Comparison of ENCODE assay signal across 23 mouse cellular contexts in the genomic region with DNA sequence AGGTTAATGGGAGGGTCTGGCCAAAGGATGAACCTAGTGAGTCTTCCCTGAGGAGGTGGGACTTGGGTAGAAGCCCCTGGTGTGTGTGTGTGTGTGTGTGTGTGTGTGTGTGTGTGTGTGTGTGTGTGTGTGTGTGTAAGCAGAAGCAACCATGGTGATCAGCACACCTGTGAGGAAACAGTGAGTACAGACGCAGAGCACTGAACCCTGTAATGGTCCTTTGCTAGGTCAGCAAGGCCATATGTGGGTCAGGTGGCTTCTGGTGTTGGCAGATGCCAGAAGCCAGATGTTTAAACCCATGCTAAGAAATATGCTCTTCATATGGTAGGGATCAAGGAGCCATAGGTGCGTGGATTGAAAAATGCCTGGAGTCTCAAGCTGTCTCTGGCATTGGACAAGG. TPM values are rescaled to one million over a fixed set of nuclear protein-coding genes. Genes with fewer than 3 reads are reported as not detected.
A peak's percentile ranks its signal among the peaks of the same experiment; 100 is the strongest.
DNase-seq lines count a peak whose midpoint lies in the region; ATAC-seq and TF ChIP-seq lines count a peak whose summit lies in the region.
"Had no signal": no experiment of that assay in that cellular context is flagged by ENCODE, and none has a peak within 500 bp of the region (broad histone marks: within the 10 kb centered on the region; RNA-seq: fewer than 3 reads in every experiment).

No protein-coding gene starts in this region.

- dilution Hi-C loops in CH12.LX (cut with MboI; ENCODE audit: extremely low pct_ligation_motif_present, extremely low pct_unique_long_range_greater_than_20kb, low sequenced_read_pairs): no loop called here

- no peaks in the 10 kb centered on the region for H3K36me3 ChIP-seq in heart, embryonic 12.5 days
- no peaks in the 10 kb centered on the region for H3K36me3 ChIP-seq in spleen, adult 2 months (ENCODE audit: control insufficient read depth, insufficient read depth, low read length)
- H3K36me3 ChIP-seq in CH12.LX (replicated peaks in 1 of 2; ENCODE audit: control insufficient read depth in 1 of 2, insufficient read depth in 1 of 2, low read length in 1 of 2): no peaks in the 10 kb centered on the region
- H3K36me3 ChIP-seq: embryonic facial prominence, embryonic 12.5 days; forebrain, embryonic 12.5 days; limb, embryonic 13.5 days; liver, embryonic 13.5 days; neural tube, embryonic 13.5 days had no signal

- no peaks in the 10 kb centered on the region; the same call in 1 of the 2 replicates for H3K27me3 ChIP-seq in heart, embryonic 12.5 days (replicated peaks)
- no peaks in the 10 kb centered on the region for H3K27me3 ChIP-seq in spleen, adult 2 months (ENCODE audit: control insufficient read depth, insufficient read depth, low read length)
- no peaks in the 10 kb centered on the region for H3K27me3 ChIP-seq in CH12.LX (replicated peaks)

- H3K9me3 ChIP-seq in heart, embryonic 12.5 days (replicated peaks): no peaks in the 10 kb centered on the region
- H3K9me3 ChIP-seq in CH12.LX (replicated peaks; ENCODE audit: low read length): no peaks in the 10 kb centered on the region
- H3K9me3 ChIP-seq: embryonic facial prominence, embryonic 12.5 days; forebrain, embryonic 12.5 days; limb, embryonic 13.5 days; liver, embryonic 13.5 days; neural tube, embryonic 13.5 days had no signal

- no peak overlapping the region for H3K4me3 ChIP-seq in heart, embryonic 12.5 days
- H3K4me3 ChIP-seq in spleen, adult 2 months (ENCODE audit: extremely low read depth, insufficient read depth, insufficient read length): no peak overlapping the region
- H3K4me3 ChIP-seq in CH12.LX (replicated peaks in 1 of 3; ENCODE audit: low read depth in 2 of 3, low read length in 2 of 3, poor library complexity in 1 of 3): no peak overlapping the region
- H3K4me3 ChIP-seq in olfactory bulb, adult 2 months (ENCODE audit: insufficient read depth, low read depth, low read length): no peak overlapping the region
- H3K4me3 ChIP-seq: embryonic facial prominence, embryonic 12.5 days; forebrain, embryonic 12.5 days; layer of hippocampus, adult 2 months; limb, embryonic 13.5 days; liver, embryonic 13.5 days; myocyte; neural tube, embryonic 13.5 days had no signal

- no peak for TF ChIP-seq EP300 in CH12.LX (IDR thresholded peaks at IDR 0.05; ENCODE audit: low read length)

- no peak for TF ChIP-seq CTCF in spleen, adult 2 months (IDR thresholded peaks at IDR 0.05; ENCODE audit: extremely low read depth, insufficient read depth, insufficient read length, insufficient replicate concordance)
- TF ChIP-seq CTCF in CH12.LX (conservative IDR thresholded peaks at IDR 0.05 in 1 of 2, IDR thresholded peaks at IDR 0.05 in 1 of 2; ENCODE audit: low read depth in 2 of 2, low read length in 2 of 2): no peak
- TF ChIP-seq CTCF in olfactory bulb, adult 2 months (IDR thresholded peaks at IDR 0.05; ENCODE audit: insufficient read depth, low read depth, low read length): no peak

- H3K27ac ChIP-seq in heart, embryonic 12.5 days (ENCODE audit: poor library complexity, severe bottlenecking): 0 out of 2 replicates have a peak overlapping the region, but pooled peaks have one; percentile 76
- H3K27ac ChIP-seq in spleen, adult 2 months (ENCODE audit: insufficient read depth, low read length): peak overlapping the region; percentile 84
- peak overlapping the region; percentile 85 for H3K27ac ChIP-seq in CH12.LX (ENCODE audit: insufficient read depth, low read depth)
- H3K27ac ChIP-seq in olfactory bulb, adult 2 months (ENCODE audit: insufficient read depth, low read depth, low read length): peak overlapping the region; percentile 87
- H3K27ac ChIP-seq: embryonic facial prominence, embryonic 12.5 days; forebrain, embryonic 12.5 days; limb, embryonic 13.5 days; liver, embryonic 13.5 days; neural tube, embryonic 13.5 days had no signal

- in situ Hi-C loops in CH12.LX (cut with MboI; ENCODE audit: low pct_ligation_motif_present, low pct_unique_long_range_greater_than_20kb, low sequenced_read_pairs): loop anchor here (10.0 kb wide), 1 partner anchor 180 kb away; no protein-coding TSS in a partner anchor

- H3K4me2 ChIP-seq in heart, embryonic 12.5 days: peak overlapping the region; percentile 47
- H3K4me2 ChIP-seq in CH12.LX (ENCODE audit: insufficient read depth, low read depth, poor library complexity, severe bottlenecking): 0 out of 2 replicates have a peak overlapping the region, but pooled peaks have one; percentile 25
- H3K4me2 ChIP-seq: embryonic facial prominence, embryonic 12.5 days had no signal

- no peak for TF ChIP-seq POLR2A in spleen, adult 2 months (IDR thresholded peaks at IDR 0.05; ENCODE audit: low read depth, low read length)
- TF ChIP-seq POLR2A in CH12.LX (IDR thresholded peaks at IDR 0.05; ENCODE audit: low read depth, low read length): no peak
- TF ChIP-seq POLR2A in olfactory bulb, adult 2 months (IDR thresholded peaks at IDR 0.05; ENCODE audit: insufficient read depth, low read depth, low read length): no peak

- no peaks in the 10 kb centered on the region for H3K79me2 ChIP-seq in CH12.LX (replicated peaks; ENCODE audit: control insufficient read depth, extremely low read depth, insufficient read depth, poor library complexity, severe bottlenecking)

- no peak overlapping the region for H3K9ac ChIP-seq in heart, embryonic 12.5 days
- H3K9ac ChIP-seq in CH12.LX (ENCODE audit: insufficient read depth, low read depth): no peak overlapping the region
- H3K9ac ChIP-seq: embryonic facial prominence, embryonic 12.5 days; forebrain, embryonic 12.5 days; liver, embryonic 13.5 days; lung, embryonic 14.5 days; neural tube, embryonic 13.5 days had no signal

- ATAC-seq in heart, embryonic 12.5 days (ENCODE audit: insufficient number of reproducible peaks, low FRiP score): no peak
- ATAC-seq: intestine, postnatal 0 days; midbrain, embryonic 16.5 days had no signal

- peaks cover 65% of the 10 kb centered on the region for H3K4me1 ChIP-seq in heart, embryonic 12.5 days (replicated peaks)
- H3K4me1 ChIP-seq in spleen, adult 2 months (ENCODE audit: control insufficient read depth, insufficient read depth, insufficient read length): peaks cover 50% of the 10 kb centered on the region; the same call in 1 of the 2 replicates
- peaks cover 47 to 67% of the 10 kb centered on the region in 2 experiments for H3K4me1 ChIP-seq in CH12.LX (ENCODE audit: control insufficient read depth in 1 of 2, insufficient read depth in 2 of 2)
- peaks cover 71% of the 10 kb centered on the region for H3K4me1 ChIP-seq in olfactory bulb, adult 2 months (ENCODE audit: control insufficient read depth, insufficient read depth, low read length)

- no peak for TF ChIP-seq RAD21 in CH12.LX (IDR thresholded peaks at IDR 0.05; ENCODE audit: low read depth, low read length)

- no peak for DNase-seq in heart, adult 18-20 months
- DNase-seq in spleen, adult 2 months (ENCODE audit: low read depth in 1 of 2, low spot score in 2 of 2): no peak
- no peak for DNase-seq in spleen, postnatal 14 days (ENCODE audit: low spot score in 2 of 2)
- no peak for DNase-seq in CH12.LX (ENCODE audit: extremely low read depth)
- no peak for DNase-seq in lung, postnatal 14 days
- DNase-seq: adrenal gland, adult 8-10 months; cerebellum, adult 18-20 months; gastrocnemius, postnatal 36 days; kidney, postnatal 25 days; liver, embryonic 13.5 days; lung, embryonic 14.5 days; right cerebral cortex, postnatal 4 days had no signal

- 93% methylated on average over 2 of the region's 2 CpGs for WGBS in heart, embryonic 12.5 days
- 59% methylated on average over 2 of the region's 2 CpGs for WGBS in spleen, adult 2 months
- WGBS in olfactory bulb, adult 2 months: 98% methylated on average over 2 of the region's 2 CpGs

TF ChIP-seq in CH12.LX, 34 proteins besides CTCF, POLR2A, EP300 and RAD21:
- TF ChIP-seq SMC3 (IDR thresholded peaks at IDR 0.05; ENCODE audit: low read depth, low read length) (no peak), TCF12 (IDR thresholded peaks at IDR 0.05; ENCODE audit: low read depth, low read length) (peak; percentile 57; the same call in 1 of the 2 replicates), POLR2AphosphoS2 (IDR thresholded peaks at IDR 0.05; ENCODE audit: low read depth, low read length) (no peak), ZMIZ1 (IDR thresholded peaks at IDR 0.05; ENCODE audit: low read depth, low read length) (no peak), IRF4 (IDR thresholded peaks at IDR 0.05; ENCODE audit: low read depth, low read length) (no peak), ZC3H11A (IDR thresholded peaks at IDR 0.05; ENCODE audit: low read depth, low read length) (no peak)
TF ChIP-seq in CH12.LX: peak in this region for 1.

RNA-seq across cellular contexts. Expression of gene Crb2, which starts 11.5 kb away (rescaled TPM):
- polyA plus RNA-seq in heart, embryonic 12.5 days (2016; fragmentation: Nextera tagmentation; extraction: Ambion mirVana): 7.6 and 9.1 TPM in 2 replicates
- under 1 TPM; 0.57 to 0.75 TPM for total RNA-seq in heart, adult 18-20 months (2021)
- polyA plus RNA-seq in spleen, adult 2 months (2012; rRNA removed): 0.15 and 0.53 TPM in 2 replicates
- 0.04 and 0.13 TPM in 2 replicates for total RNA-seq in CH12.LX (2012; rRNA removed)
- not detected in 2 replicates for total RNA-seq in CH12.LX (2014; rRNA removed)
- polyA plus RNA-seq in CH12.LX (2012; ENCODE audit: insufficient read length, low read depth): 0.07 TPM in 2 replicates
- polyA plus RNA-seq in olfactory bulb, adult 2 months (2012; ENCODE audit: insufficient read depth, insufficient read length, low replicate concordance, missing spikeins): not detected in 2 replicates
- total RNA-seq: MEL had no signal
- polyA plus RNA-seq: myocyte had no signal
